Mouse (Mus musculus) gastrocnemius, adult 2 months (tissue): Measurements from ENCODE around the gene Fastkd3. TPM values are rescaled to one million over a fixed set of nuclear protein-coding genes. Genes with fewer than 3 reads are reported as not detected.
A peak's percentile ranks its signal among the peaks of the same experiment; 100 is the strongest.
"Not testable (repeated sequence)": the region's sequence is repeated elsewhere in the genome, so short reads cannot be mapped to it uniquely, and the experiment has no call there.

Experiments
- DNase-seq: peaks from one replicate; pipeline ENCODE4 v3.0.0; 2022
- H3K27ac ChIP-seq: fragments of 200-600 bp; 2 replicates; pipeline ENCODE4 v1.8.1; 2022; ENCODE audit warnings: mild to moderate bottlenecking
- H3K4me3 ChIP-seq: fragments of 200-600 bp; 2 replicates; pipeline ENCODE4 v1.8.1; 2022; ENCODE audit warnings: mild to moderate bottlenecking, moderate library complexity
- CTCF ChIP-seq: fragments of 200-600 bp; IDR thresholded peaks from 2 replicates; pipeline ENCODE4 v1.8.1; 2022; ENCODE audit warnings: antibody characterized with exemption, mild to moderate bottlenecking, moderate library complexity
- intact Hi-C: fragments of 180-260 bp; cut with DNase I; formaldehyde crosslinking; loops from one replicate; pipeline ENCODE4 v1.15.1; 2025
- long read RNA-seq, 2 experiments: library from polyadenylated mRNA; stranded (forward); transcript quantifications; one replicate each; pipeline ENCODE4 v2.0.0; 2021
- total RNA-seq, 2 experiments: library from RNA; stranded (reverse); gene quantifications; 2 replicates each; pipeline ENCODE4 v1.2.3; 2021

Gene Fastkd3
- total RNA-seq, result 10 to 100 TPM in 1 of 2 experiments, 1 to 10 TPM in 1; 8.7 to 10.3 TPM
- long read RNA-seq, experiment 1, transcript Fastkd3-209 (7 exons, 2,501 nt), result minor isoform, 6 of 33 reads
- long read RNA-seq, experiment 1, transcript Fastkd3-201 (7 exons, 2,421 nt), result major isoform, 19 of 33 reads
- long read RNA-seq, experiment 1, partial matches to known transcripts, result 0 of 33 reads
- long read RNA-seq, experiment 1, other reads (novel, unspliced or antisense), result 6 of 33 reads
- long read RNA-seq, experiment 2, transcript Fastkd3-201 (7 exons, 2,421 nt), result major isoform, 10 of 25 reads
- long read RNA-seq, experiment 2, partial matches to known transcripts, result 0 of 25 reads
- long read RNA-seq, experiment 2, other reads (novel, unspliced or antisense), result 12 of 25 reads

DNA sequence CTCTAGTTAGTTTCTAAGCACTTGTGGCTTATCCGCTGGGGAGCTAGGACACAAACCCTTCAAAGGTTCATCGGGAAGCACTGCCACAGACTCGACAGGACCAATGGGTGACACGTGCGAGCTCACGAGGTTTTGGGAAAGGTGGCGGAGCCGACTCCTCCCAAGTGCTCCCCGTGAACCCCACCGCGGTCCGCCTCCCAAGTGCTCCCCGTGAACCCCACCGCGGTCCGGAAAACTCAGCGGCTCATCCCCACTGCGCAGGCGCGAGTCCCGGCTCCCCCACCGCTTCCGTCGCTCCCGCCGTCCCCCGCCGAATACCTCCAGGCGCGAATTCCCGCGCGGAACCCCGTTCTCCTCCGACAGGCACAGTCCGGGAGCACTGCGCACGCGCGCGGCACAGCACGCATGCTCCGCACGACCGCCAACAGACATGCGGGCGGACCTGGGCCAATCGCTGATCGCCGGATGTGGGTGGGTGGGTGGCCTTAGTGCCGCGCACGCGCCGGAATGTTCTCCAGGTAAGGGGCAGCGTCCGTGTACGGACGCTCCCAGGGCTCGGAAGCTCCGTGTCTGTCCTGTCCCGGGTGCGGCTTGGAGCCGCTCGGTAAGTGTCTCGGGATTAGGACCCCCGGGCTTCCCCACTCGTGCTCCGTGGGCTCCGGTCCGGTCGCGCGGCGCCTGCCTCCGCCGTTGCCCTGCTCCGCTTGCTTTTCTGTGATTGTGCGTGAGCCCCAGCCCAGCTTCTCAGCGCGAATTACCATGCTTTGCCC lies at the start of gene Fastkd3, which contains the start of gene Mtrr:
Gene Fastkd3 (plus strand): TSS at position 488 of the 770 bp plus-strand sequence.
Gene Mtrr (minus strand): TSS at position 403 of the 770 bp plus-strand sequence.
- TF ChIP-seq CTCF, result no peak
- peak; percentile 99 for DNase-seq
- peak within 1 kb of the TSS; percentile 93 for H3K27ac ChIP-seq
- intact Hi-C loops, result loop anchor here (5.0 to 10.0 kb wide), 2 partner anchors 423 to 1030 kb away; partner anchors contain the start of gene Srd5a1
- peak within 1 kb of the TSS; percentile 95 for H3K4me3 ChIP-seq

DNA sequence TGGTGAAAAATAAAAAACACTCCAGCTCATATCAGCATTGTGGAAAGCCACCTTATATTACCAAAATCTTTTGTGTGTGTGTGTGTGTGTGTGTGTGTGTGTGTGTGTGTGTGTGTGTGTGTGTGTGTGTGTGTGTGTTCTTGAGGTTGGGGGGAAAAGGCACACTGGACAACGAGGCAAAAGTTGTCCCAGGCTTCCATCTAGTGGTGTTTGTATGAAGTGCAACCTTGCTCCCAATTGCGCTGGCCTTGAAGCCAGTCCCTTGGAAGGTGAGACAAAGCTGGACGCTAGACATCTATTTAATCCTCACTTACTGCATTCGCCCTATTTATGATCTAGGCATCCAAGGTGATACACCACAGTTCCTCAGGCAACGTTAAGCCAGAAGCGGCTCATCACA lies 28.6 kb upstream of the Fastkd3 start:
- intact Hi-C loops, result not testable (repeated sequence)

DNA sequence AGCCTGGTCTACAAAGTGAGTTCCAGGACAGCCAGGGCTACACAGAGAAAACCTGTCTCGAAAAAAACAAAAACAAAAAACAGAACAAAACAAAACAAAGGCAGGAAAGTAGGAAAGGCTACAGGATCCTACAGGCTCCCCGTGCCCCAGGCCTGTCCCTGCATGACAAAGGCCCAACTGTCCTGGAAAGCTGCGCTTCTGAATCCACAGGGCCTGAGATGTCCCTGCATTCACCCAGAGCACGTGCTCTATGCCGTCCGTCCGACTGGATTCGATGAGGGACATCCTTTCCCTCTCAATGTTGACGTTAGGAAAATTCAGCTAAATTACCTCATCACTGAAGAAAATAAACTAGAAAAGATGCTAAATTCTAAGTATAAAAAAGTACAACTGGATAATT lies 13.9 kb upstream of the Fastkd3 start:
- Histone ChIP-seq H3K4me3 (no peak overlapping the region), H3K27ac (no peak overlapping the region)
- intact Hi-C loops, result no loop called here
- DNase-seq, result no peak
- TF ChIP-seq CTCF, result no peak

More for the DNA sequence above, 28.6 kb upstream of the Fastkd3 start:
- H3K4me3 ChIP-seq, DNase-seq, H3K27ac ChIP-seq: not testable (repeated sequence)
- TF ChIP-seq CTCF, result peak; percentile 37

DNA sequence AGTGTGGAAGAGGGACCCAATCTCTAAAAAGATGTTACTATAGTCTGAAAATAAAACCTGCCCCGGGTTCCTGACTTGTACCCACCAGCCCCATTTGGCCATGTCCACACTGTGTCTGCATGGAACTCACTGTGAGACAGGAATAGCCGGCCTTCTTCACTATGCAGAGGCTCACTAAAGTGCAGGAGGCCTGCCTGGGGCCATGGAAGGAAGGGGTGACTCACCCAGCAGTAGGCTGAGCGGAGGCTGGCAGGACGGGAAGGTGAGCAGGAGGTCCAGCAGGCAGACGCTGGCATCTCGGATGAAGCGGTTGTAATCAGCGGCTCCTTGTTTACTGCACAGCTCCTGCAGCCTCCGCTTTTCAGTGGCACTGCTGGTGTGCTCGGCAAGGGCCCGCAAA lies 13.5 kb upstream of the Fastkd3 start:
- no peak overlapping the region for H3K27ac ChIP-seq
- DNase-seq, result no peak
- no peak for TF ChIP-seq CTCF
- H3K4me3 ChIP-seq, result no peak overlapping the region
- intact Hi-C loops, result no loop called here

DNA sequence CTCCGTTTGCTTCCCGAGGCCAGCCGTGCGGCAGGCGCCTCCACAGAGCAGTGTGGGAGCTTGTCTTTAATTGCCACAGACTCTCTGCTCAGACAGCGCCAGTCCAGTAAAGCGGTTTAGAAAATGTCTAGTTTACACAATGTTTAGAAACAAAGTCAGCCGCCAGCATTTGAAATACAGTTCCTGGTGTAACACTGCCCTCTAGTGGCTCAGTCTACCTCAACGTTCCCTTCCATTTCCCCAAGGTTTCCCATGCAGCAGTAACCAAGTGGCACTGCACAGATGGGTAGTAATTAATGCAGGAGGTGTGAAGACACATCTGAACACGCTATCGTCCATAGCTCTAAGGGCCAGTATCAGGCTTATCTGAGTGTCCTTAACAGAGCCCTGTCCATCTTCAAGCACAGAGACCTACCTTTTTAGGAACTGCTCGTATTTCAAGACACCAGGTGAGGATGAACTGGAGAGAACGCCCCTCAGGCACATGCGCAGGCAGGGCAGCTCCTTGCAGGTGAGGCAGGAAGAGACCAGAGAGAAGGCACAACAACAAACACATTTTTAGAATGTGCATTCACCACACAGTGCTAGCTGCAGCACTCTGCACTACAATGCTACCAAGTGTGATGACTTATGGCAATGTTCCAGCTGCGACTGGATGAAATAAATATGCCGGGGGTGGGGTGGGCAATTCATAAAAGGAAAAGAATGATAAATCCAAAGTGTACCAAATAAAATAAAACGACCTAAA lies 12.3 kb upstream of the Fastkd3 start:
- DNase-seq, result no peak
- intact Hi-C loops, result no loop called here
- peak; percentile 81 for TF ChIP-seq CTCF
- Histone ChIP-seq H3K27ac (no peak overlapping the region), H3K4me3 (no peak overlapping the region)

DNA sequence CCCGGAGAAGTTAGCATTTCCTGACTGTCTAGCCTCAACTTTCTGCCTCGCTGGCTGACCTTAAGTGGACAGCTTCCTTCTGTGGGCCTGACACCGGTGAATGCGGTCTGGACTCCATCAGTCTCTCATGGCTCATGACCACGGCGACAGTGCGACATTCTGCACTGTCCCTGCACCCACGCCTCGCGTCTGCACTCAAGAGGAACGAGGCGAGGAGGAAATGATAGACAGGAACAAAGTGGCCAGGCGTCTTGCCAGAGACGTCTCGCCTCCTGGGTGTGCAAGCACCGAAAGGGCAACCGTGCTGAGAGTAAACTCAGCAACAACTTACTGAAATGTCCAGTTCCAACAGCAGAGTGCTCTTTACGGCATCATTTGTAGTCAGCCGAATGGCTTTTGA lies 9.8 kb upstream of the Fastkd3 start:
- no peak for DNase-seq
- Histone ChIP-seq H3K27ac (peak overlapping the region; percentile 41; the same call in 1 of the 2 replicates), H3K4me3 (no peak overlapping the region)
- intact Hi-C loops, result no loop called here
- no peak for TF ChIP-seq CTCF

DNA sequence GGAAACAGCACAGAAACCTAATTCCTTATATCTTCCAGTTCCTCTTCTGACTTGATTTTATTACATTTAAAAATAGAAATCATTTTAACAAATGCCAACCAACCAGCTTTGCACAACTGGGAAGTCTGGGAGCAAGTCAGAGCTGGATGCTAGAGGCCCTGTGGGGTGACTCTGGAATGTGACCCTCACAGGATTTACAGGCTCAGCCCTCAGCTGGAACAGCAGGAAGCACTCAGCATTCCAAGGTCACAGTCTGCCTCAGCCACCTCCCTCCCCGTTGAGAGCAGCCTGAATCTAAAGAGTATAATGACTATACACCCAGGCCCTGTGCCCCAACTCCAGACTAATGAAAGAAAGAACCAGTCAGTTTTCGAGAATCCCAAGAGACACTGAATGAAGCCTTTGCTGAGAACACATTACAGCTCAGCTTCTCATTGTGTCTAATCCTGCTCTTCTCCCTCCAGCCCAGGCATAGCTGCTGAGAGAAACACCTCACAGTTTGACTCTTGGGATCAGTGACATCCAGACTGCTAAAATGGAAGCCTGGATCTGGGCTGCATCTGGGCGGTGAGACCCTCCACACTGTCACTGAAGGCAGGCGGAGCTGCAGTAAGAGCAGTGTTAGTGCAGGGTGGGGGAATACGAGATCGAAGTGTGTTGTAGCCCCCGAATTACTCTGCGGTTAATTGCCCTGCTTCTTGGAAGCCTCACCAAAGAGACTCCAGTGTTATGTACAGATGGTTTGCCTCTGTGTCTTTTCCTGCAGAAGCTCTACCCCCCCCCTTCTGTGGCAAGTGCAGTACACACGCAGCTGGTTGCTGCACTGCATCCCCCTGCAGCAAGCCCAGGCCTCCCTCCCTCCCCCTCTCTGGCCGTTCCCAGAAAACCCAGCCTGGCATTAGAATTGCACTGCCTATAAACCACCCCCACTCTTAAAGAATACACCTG lies 8.8 kb upstream of the Fastkd3 start:
- DNase-seq, result no peak
- H3K4me3 ChIP-seq, result no peak overlapping the region
- H3K27ac ChIP-seq, result peak overlapping the region; percentile 41; the same call in 1 of the 2 replicates
- intact Hi-C loops, result no loop called here
- no peak for TF ChIP-seq CTCF

DNA sequence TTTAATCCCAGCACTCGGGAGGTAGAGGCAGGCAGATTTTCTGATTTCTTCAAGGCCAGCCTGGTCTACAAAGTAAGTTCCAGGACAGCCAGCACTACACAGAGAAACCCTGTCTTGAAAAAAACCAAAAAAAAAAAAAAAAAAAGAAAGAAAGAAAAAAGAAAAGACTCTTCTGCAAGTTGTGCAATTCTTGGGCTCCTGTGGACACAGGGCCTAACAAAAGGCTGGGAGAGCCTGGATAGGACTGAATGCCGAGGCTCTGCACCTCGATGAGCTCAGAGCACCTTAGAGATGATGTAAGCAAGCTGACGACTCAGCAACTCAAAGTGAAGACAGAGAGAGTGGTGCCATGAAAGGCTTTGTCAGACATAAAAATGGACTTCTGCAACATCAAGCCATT lies 7.6 kb upstream of the Fastkd3 start:
- no peak for DNase-seq
- intact Hi-C loops, result no loop called here
- no peak for TF ChIP-seq CTCF
- Histone ChIP-seq H3K4me3 (no peak overlapping the region), H3K27ac (no peak overlapping the region)

DNA sequence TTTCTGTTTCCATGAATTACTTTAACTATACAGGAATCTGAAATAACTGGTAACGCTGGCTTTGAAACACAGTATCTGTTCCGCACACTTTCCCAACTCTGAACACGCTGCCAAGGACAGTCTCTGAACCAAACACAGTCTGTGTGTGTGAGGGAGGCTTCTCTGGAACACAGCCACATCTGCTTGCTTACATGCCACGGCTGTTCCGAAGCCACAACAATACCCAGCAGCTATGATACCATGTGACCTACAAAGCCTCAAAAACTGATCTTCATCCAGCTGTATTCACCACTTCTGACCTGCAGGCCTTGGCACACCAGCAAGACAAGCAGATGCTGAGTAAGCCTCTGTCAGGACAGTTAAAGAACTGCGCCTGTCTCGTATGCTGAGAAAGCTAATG lies 4.1 kb upstream of the Fastkd3 start:
- intact Hi-C loops, result no loop called here
- Histone ChIP-seq H3K27ac (no peak overlapping the region), H3K4me3 (no peak overlapping the region)
- TF ChIP-seq CTCF, result no peak
- DNase-seq, result no peak

DNA sequence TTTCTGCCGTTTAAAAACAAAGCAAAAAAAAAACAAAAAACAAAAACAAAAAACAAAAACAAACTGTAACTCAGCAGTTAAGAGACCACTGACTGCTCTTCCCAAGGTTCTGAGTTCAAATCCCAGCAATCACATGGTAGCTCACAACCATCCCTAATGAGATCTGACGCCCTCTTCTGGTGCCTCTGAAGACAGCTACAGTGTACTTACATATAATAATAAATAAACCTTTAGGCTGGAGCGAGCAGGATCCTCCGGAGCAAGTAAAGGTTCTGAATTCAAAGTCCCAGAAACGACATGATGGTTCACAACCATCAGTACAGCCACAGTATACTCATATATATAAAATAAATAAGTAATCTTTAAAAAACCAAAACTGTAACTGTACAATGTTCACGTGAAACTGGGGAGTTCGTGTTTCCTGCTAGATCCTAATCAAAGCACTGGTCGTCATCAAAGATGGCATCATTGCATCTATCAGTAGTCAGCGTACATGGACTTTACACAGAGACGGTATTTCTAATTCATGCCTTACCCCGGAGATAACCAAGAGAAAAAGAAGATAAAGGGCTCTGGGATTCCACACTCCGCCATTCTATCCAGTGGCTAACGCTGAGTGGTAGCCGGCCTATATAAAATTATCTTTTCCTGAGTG lies 821 bp upstream of the Fastkd3 start:
- H3K27ac ChIP-seq, result peak overlapping the region; percentile 93
- intact Hi-C loops, result loop anchor here (5.0 to 10.0 kb wide), 2 partner anchors 424 to 1031 kb away; partner anchors contain the start of gene Srd5a1

DNA sequence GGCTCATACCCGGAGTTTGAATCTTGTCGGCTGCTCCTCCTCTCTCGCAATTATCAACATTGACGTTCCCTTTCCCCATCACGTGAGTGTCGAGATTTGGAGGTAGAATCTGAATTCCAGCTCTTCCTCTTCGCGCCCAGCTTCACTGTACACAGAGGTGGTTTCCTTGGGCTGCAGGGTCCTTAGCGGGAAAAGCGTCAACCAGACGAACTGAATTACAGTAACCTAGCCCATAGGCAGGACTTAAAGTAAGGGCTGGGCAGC lies 415 bp downstream of the Fastkd3 start:
- intact Hi-C loops, result loop anchor here (5.0 to 10.0 kb wide), 2 partner anchors 422 to 1030 kb away; partner anchors contain the start of gene Srd5a1
- no peak for TF ChIP-seq CTCF
- peak overlapping the region; percentile 95 for H3K4me3 ChIP-seq
- peak overlapping the region; percentile 93 for H3K27ac ChIP-seq
- DNase-seq, result no peak

More for the DNA sequence above, 821 bp upstream of the Fastkd3 start:
- TF ChIP-seq CTCF, result no peak; the same call in 1 of the 2 replicates
- peak overlapping the region; percentile 95 for H3K4me3 ChIP-seq
- no peak for DNase-seq
